Mouse (Mus musculus) hindlimb bud, embryonic 11.5 days (tissue): ENCODE results near the gene Slc38a4.

Experiments used
- DNase-seq: peaks from one replicate; pipeline ENCODE4 v3.0.0-alpha.2; 2012; ENCODE audit warnings: low read depth, low spot score; ENCODE audit errors: extremely low spot score

Gene Slc38a4

GRCm38 (mm10) chr15:97054767-97055489 lies 828 bp downstream of the Slc38a4 start:
- no peak for DNase-seq

DNA sequence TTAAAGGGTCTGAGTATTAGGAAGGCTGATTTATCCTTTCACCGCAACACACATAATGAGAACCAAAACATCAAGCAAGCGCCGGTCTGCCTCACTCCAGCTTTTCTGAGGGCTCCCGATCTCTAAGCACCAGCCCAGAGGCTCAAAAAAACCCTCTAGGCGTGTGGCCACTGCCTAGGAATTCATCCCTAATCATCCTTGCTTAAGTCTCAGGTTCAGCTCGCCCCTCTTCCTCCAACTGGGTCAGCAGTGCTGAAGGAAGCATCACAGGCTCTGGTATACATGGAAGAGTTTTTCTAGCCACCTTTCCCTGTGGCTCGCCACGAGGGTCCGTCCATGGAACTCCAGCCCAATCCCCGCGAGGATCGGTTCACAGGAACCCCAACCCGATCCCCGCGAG lies 1.6 kb downstream of the Slc38a4 start:
- DNase-seq, result no peak

DNA sequence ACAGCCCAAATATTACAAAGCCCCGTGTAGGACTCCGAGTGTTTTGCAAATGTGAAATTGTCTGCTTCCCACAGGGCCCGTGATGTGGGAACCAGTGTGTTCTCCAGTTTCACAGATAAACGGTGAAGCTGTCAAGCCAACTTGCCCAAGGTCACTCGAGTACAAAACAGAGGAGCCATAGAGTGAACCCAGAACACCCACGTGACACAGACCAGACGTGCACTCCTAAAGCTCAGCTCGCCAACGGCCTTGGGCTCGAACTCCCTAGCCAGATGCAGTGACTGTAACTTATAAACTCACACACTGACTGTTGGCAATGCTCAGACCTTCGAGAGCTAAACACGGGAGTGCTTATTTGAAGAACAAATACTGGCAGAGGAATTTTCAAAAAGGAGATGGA lies 5.3 kb downstream of the Slc38a4 start:
- DNase-seq, result no peak

DNA sequence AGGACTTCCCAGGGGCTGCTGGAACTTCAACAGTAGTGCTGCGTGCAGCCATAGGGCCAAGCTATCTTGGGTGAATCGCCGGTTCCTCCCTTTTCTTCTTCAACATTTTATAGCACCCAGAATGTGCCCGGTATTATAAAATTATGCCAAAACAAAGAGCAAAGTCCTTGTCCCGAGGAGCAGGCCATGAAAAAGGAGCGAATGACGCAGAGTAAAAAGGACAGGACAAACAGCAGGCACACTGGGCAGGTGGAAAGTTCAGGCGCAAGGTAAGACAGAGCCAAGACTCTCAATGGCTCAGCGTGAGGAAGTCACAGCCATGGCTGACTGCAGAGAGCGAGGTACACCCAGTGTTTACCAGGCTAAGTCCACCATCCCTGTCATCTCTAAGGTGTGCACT lies 5.7 kb downstream of the Slc38a4 start:
- DNase-seq, result no peak

DNA sequence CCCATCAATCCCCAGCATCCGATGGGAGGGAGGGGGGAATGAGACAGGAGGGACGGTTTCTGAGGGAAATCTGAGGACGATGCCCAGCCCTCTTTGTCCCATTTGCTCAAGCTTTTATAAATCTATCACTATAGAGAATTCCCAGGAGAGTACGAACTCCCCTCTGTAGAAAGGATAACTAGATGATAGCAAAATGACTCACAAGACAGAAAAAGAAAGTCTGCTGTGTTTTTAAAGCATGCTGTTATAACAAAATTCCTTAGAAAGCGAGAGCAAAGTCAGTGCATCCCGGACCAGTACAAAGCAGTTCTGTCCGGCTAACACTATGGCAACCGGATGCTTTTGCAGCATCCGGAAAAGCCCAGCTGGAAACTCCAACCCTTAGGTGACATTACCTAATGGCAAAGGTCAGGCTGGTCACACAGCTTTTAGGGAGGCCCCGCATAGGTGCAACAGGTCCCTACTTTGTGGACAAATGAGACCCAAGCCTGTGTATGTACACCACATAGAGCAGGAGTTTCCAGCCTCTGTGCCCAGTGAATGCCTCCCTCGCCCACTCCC lies 6.4 kb downstream of the Slc38a4 start:
- no peak for DNase-seq

GRCm38 (mm10) chr15:97048267-97048666 lies 7.5 kb downstream of the Slc38a4 start:
- DNase-seq, result no peak

DNA sequence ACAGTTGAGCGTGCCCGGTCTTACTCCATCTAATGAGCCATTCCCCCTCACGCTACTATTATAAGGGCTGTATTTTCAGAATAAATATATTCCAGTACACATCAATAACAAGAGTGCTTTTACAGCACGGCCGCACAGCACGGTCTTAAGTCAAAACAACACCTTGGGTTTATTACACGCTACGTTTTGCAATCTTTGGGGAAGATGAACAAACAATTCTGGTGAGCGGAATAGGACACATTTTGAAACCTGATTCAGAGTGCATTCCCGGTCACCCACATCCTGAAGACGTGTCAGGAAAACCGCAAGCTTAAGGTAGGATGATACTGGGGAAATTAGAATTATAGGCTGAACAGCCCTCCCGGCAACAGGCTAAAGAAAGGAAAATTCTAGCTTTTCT lies 11.8 kb downstream of the Slc38a4 start:
- no peak for DNase-seq

GRCm38 (mm10) chr15:97042001-97042491 lies 13.7 kb downstream of the Slc38a4 start:
- DNase-seq, result no peak

DNA sequence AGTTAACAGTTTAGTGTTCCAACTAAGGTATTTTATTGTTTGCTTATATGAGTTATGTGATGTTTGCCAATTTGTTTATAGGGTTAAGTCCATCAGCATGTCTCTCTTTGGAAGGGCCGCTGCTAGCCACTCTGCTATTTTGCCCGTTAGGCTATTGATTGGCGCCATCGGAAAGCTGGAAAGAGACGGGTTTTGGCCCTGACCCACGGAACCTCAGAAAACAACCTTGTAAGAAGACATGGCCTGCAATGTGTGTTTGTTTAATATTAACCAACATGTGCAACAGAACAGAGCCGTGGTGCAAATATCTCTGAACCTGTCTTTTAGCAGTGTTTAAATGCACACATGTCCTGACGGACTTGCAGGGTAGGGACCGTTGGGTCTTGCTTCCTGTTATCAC lies 14.6 kb downstream of the Slc38a4 start:
- no peak for DNase-seq

DNA sequence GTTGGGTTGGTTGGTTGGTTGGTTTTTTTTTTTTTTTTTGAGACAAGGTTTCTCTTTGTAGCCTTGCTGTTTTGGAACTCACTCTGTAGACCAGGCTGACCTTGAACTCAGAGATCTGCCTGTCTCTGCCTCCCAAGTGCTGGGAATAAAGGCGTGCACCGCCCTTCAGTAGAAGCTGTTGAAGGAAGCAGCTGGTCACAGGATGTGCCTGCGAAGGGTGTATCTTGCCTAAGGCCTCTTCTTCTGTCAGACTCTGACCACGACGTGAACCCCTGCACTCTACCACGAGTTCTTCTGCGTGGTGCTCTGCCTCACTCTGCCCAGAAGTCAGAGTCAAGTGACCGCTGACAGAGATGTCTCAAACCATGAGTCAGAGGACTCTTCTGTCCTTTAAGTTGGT lies 18.0 kb downstream of the Slc38a4 start:
- DNase-seq, result no peak

DNA sequence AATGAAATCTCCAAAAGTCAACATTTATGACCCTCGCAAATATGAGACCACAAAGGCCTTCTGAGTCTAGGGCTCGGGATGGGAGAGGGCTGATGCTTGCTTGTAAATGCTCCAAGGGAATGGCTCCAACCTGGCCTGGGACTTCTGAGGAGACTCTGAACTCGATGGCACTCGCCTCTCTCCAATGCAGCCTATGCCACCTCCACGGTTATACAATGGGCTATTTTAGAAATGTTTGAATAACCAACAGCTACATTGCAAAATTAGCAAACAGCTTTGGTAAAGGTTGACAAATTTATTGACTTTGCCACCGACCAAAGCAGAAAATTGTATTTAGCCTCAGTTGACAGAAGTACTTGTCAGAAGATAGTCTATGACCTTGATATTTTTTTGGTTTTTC lies 19.9 kb downstream of the Slc38a4 start:
- no peak for DNase-seq

DNA sequence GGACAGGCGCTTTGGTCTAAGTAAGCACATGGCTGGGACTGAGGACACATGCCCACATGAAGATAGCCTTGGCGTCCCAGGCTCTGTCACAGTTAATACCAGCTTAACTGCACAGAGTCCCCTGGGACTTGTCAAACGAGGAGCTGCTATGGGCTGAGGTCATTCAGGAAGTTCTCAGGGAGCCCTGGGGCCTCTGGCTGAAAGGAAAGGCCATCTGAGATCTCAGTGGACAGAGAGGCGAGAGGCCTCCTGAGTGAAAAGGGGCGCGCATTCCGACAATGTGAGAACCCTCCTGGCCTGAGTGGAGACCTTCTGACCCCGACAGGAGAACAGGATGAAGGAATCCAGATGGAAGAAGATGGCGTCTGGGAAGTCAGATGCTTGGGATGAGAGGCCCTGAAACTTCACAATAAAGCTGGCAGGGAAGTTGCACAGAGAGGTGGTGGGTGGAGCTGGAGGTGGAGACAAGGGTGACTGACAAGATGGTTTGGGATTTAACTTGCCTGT lies 22.2 kb downstream of the Slc38a4 start:
- no peak for DNase-seq

- no peak for DNase-seq
Observed at GRCm38 (mm10) chr15:97031886-97032285, 23.9 kb downstream of the Slc38a4 start.

GRCm38 (mm10) chr15:97030984-97031492 lies 24.7 kb downstream of the Slc38a4 start:
- DNase-seq, result no peak

DNA sequence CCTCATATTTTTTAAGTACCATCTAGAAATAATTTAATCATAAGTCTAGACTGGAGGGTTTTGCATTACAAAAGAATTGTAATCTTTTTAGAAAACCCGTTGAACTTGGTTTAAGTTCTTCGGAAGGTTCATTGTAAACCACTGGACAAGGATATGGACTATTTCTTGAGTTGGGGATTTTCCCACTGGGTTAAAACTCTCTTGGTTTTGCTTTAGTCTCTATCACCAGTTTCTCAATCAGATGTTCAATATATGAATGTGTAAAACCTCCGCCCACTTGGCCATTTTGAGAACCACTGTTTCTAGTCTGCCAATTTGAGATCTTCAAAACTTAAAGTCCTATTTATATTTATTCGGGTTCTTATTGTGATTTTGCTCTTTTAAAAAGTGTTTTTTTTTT lies 25.6 kb downstream of the Slc38a4 start:
- no peak for DNase-seq

- DNase-seq, result no peak
Observed at GRCm38 (mm10) chr15:97029064-97029791, 26.5 kb downstream of the Slc38a4 start.

DNA sequence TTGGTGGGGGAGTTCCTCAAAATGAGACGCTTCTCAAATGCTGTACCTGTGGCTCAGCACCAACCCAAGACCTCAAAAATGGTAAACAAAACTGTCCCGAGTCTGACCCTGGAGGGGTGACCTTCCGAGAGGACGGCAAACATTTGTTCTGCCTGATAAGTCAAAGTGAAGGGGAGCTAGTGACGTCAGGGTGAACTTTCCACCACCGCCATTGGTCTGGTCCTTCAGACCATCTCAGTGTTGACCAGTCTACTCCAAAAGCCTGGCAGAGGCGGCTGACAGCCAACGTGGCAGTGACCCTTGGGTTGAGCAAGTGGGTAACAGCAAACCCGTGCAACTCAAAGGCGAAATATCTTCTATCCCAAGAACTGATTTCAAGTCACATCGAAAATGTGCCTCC lies 27.1 kb downstream of the Slc38a4 start:
- no peak for DNase-seq

GRCm38 (mm10) chr15:97028046-97028634 lies 27.6 kb downstream of the Slc38a4 start:
- no peak for DNase-seq

- DNase-seq, result no peak
Observed at GRCm38 (mm10) chr15:97026670-97027069, 29.1 kb downstream of the Slc38a4 start.

DNA sequence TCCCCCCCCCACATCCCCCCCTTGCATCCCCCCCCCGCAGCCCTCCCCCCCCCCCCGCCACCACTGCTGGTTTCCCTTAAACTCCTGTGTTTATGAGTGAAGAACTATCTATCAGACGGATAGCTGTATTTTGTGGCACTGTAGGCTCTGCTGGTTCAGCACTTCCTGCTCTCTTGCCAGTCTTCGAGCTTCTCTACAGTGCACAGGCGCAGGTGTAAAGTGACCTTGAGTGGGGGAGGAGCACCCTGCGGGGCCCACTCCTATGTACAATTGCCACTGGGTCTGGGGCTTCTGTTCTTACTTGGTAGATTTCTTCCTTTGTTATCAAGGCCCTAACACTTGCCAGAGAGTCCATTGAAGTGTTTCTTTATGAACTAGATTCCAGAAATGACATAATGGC lies 33.0 kb downstream of the Slc38a4 start:
- no peak for DNase-seq

DNA sequence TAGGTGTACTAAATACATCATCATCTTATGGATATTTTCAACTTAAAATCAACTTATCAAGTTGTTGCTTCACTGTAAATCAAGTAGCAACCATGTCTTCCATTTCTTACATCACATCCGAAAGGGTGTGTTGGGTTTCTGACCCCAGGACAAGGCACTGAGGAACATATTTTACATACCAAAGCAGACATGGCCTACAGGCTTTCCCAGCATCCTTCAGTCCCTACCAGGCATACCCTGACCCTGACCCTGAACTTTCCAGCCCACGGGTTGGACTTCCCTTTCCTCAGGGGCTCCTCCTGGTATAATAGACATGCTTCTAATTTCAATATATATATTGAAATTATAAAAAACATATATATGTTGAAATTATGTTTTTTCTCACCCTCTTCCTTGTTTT lies 33.5 kb downstream of the Slc38a4 start:
- no peak for DNase-seq
